8 mouse cellular contexts compared by ENCODE assay signal in genomic region chr16:31081125-31081664, GRCm38 (mm10). TPM values are rescaled to one million over a fixed set of nuclear protein-coding genes. Genes with fewer than 3 reads are reported as not detected.
DNase-seq lines count a peak whose midpoint lies in the region; ATAC-seq and TF ChIP-seq lines count a peak whose summit lies in the region.

Gene Xxylt1, minus strand, starts transcription at chr16:31081432.

- H3K4me3 ChIP-seq in G1E (ENCODE audit: low read depth, low read length): peak within 1 kb of the TSS; percentile 85
- H3K4me3 ChIP-seq in forebrain, embryonic 16.5 days (replicated peaks; ENCODE audit: low read length): peak within 1 kb of the TSS; percentile 89
- peak within 1 kb of the TSS; percentile 91 for H3K4me3 ChIP-seq in layer of hippocampus, adult 2 months
- peak within 1 kb of the TSS; percentile 75 for H3K4me3 ChIP-seq in lung, embryonic 14.5 days (ENCODE audit: low read depth, low read length)
- peak within 1 kb of the TSS; percentile 84 for H3K4me3 ChIP-seq in olfactory bulb, adult 2 months (ENCODE audit: insufficient read depth, low read depth, low read length)
- peak within 1 kb of the TSS; percentile 75 for H3K4me3 ChIP-seq in thymus, adult 2 months (ENCODE audit: control insufficient read depth, insufficient read depth, low read length)

- H3K4me2 ChIP-seq in forebrain, embryonic 16.5 days (ENCODE audit: low read length): peak within 1 kb of the TSS; percentile 94
- peak within 1 kb of the TSS; percentile 97 for H3K4me2 ChIP-seq in lung, embryonic 14.5 days

- peaks cover 21% of the 10 kb centered on the region for H3K4me1 ChIP-seq in G1E (ENCODE audit: insufficient read depth, low read depth, low read length)
- peaks cover 11% of the 10 kb centered on the region for H3K4me1 ChIP-seq in forebrain, embryonic 16.5 days (replicated peaks; ENCODE audit: control insufficient read depth, insufficient read depth, low read length)
- peaks cover 11% of the 10 kb centered on the region for H3K4me1 ChIP-seq in lung, embryonic 14.5 days (ENCODE audit: insufficient read depth)
- peaks cover 21% of the 10 kb centered on the region for H3K4me1 ChIP-seq in olfactory bulb, adult 2 months (ENCODE audit: control insufficient read depth, insufficient read depth, low read length)
- peaks cover 12% of the 10 kb centered on the region for H3K4me1 ChIP-seq in thymus, adult 2 months (replicated peaks; ENCODE audit: control insufficient read depth, insufficient read depth, low read length)

- peak; percentile 99 for DNase-seq in G1E (ENCODE audit: low spot score)
- peak; percentile 97 to 98 for DNase-seq in cerebellum, adult 18-20 months
- DNase-seq in heart, postnatal 36 days: peak; percentile 94 to 96
- DNase-seq in layer of hippocampus, adult 2 months (ENCODE audit: low spot score in 2 of 2): peak; percentile 93 to 95
- DNase-seq in lung, embryonic 14.5 days: peak; percentile 98
- peak; percentile 95 for DNase-seq in thymus, adult 2 months

- H3K27ac ChIP-seq in forebrain, embryonic 16.5 days (ENCODE audit: low read length): peak within 1 kb of the TSS; percentile 93
- peak within 1 kb of the TSS; percentile 89 for H3K27ac ChIP-seq in layer of hippocampus, adult 2 months
- H3K27ac ChIP-seq in lung, embryonic 14.5 days (ENCODE audit: low read depth): peak within 1 kb of the TSS; percentile 88
- peak within 1 kb of the TSS; percentile 43 for H3K27ac ChIP-seq in olfactory bulb, adult 2 months (ENCODE audit: insufficient read depth, low read depth, low read length)
- H3K27ac ChIP-seq in thymus, adult 2 months (ENCODE audit: control insufficient read depth, insufficient read depth, low read length): no peak within 1 kb of the TSS

- peak within 1 kb of the TSS; percentile 84 for H3K9ac ChIP-seq in forebrain, embryonic 16.5 days (replicated peaks; ENCODE audit: low read depth, low read length)
- H3K9ac ChIP-seq in lung, embryonic 14.5 days: peak within 1 kb of the TSS; percentile 71

- no peaks in the 10 kb centered on the region for H3K9me3 ChIP-seq in G1E (replicated peaks)
- H3K9me3 ChIP-seq in forebrain, embryonic 16.5 days (ENCODE audit: control insufficient read depth, low read length): no peaks in the 10 kb centered on the region
- H3K9me3 ChIP-seq in lung, embryonic 14.5 days (ENCODE audit: low read depth, low read length): no peaks in the 10 kb centered on the region

- WGBS in forebrain, embryonic 16.5 days: under 1% methylated on average over 54 of the region's 54 CpGs
- under 1% methylated on average over 54 of the region's 54 CpGs for WGBS in lung, embryonic 14.5 days
- under 1% methylated on average over 53 of the region's 54 CpGs for WGBS in olfactory bulb, adult 2 months
- WGBS in thymus, adult 2 months: under 1% methylated on average over 54 of the region's 54 CpGs

- peaks cover 29% of the 10 kb centered on the region for H3K36me3 ChIP-seq in G1E (replicated peaks)
- H3K36me3 ChIP-seq in forebrain, embryonic 16.5 days (ENCODE audit: control insufficient read depth, insufficient read depth): no peaks in the 10 kb centered on the region
- 0 out of 2 replicates have a peak, but pooled peaks cover 6% of the 10 kb centered on the region for H3K36me3 ChIP-seq in lung, embryonic 14.5 days (ENCODE audit: insufficient read depth)
- no peaks in the 10 kb centered on the region for H3K36me3 ChIP-seq in thymus, adult 2 months (ENCODE audit: control insufficient read depth, insufficient read depth, low read length)

- intact Hi-C loops in heart, postnatal 36 days (cut with DNase I): loop anchor here (2.0 to 5.0 kb wide), 3 partner anchors 116 to 274 kb away; no protein-coding TSS in a partner anchor

- TF ChIP-seq POLR2A in olfactory bulb, adult 2 months (IDR thresholded peaks at IDR 0.05; ENCODE audit: insufficient read depth, low read depth, low read length): peak; percentile 83
- peak; percentile 85 for TF ChIP-seq POLR2A in thymus, adult 2 months (IDR thresholded peaks at IDR 0.05; ENCODE audit: control insufficient read depth, extremely low read depth, insufficient read depth, low read length, poor library complexity)

- peak; percentile 79 for ATAC-seq in G1E (ENCODE audit: extremely low read depth, insufficient number of reproducible peaks, low FRiP score, poor library complexity, severe bottlenecking)
- peak; percentile 99 for ATAC-seq in forebrain, embryonic 16.5 days
- peak; percentile 99 for ATAC-seq in lung, embryonic 14.5 days (ENCODE audit: insufficient read depth)

- no peak for TF ChIP-seq CTCF in G1E (IDR thresholded peaks at IDR 0.05; ENCODE audit: low read depth, low read length)
- peak; percentile 58 for TF ChIP-seq CTCF in layer of hippocampus, adult 2 months (conservative IDR thresholded peaks at IDR 0.05)
- TF ChIP-seq CTCF in lung, embryonic 14.5 days (IDR thresholded peaks at IDR 0.05; ENCODE audit: low read depth): 0 out of 2 replicates have a peak, but pooled peaks have one; percentile 13
- 0 out of 2 replicates have a peak, but pooled peaks have one; percentile 49 for TF ChIP-seq CTCF in olfactory bulb, adult 2 months (IDR thresholded peaks at IDR 0.05; ENCODE audit: insufficient read depth, low read depth, low read length)
- peak; percentile 84 for TF ChIP-seq CTCF in thymus, adult 2 months (IDR thresholded peaks at IDR 0.05; ENCODE audit: borderline replicate concordance, control insufficient read depth, extremely low read depth, insufficient read depth, low read length, poor library complexity)

- H3K27me3 ChIP-seq in G1E (ENCODE audit: insufficient read depth, low read length): no peaks in the 10 kb centered on the region
- no peaks in the 10 kb centered on the region for H3K27me3 ChIP-seq in forebrain, embryonic 16.5 days (replicated peaks; ENCODE audit: control insufficient read depth, insufficient read depth, low read length)
- H3K27me3 ChIP-seq in lung, embryonic 14.5 days (ENCODE audit: insufficient read depth, low read length): no peaks in the 10 kb centered on the region
- no peaks in the 10 kb centered on the region for H3K27me3 ChIP-seq in thymus, adult 2 months (ENCODE audit: control insufficient read depth, insufficient read depth, low read length)

RNA-seq across cellular contexts. Expression of gene Xxylt1, which starts in this region (rescaled TPM):
- total RNA-seq in G1E (2014; fragmentation: Nextera tagmentation) (7.4 and 13.7 TPM in 2 replicates), G1E (2017) (5.6 and 5.9 TPM in 2 replicates)
- polyA plus RNA-seq in G1E (2012): 4.0 and 5.8 TPM in 2 replicates
- 9.6 and 9.7 TPM in 2 replicates for polyA plus RNA-seq in forebrain, embryonic 16.5 days (2015; fragmentation: Nextera tagmentation; extraction: Ambion mirVana)
- total RNA-seq in heart, postnatal 36 days (2021): 10 to 100 TPM; 11.6 to 12.5 TPM
- 10 to 100 TPM; 18.2 to 19.0 TPM for total RNA-seq in layer of hippocampus, adult 2 months (2021)
- polyA plus RNA-seq in lung, embryonic 14.5 days (2014; fragmentation: Nextera tagmentation; extraction: Ambion mirVana): 26.2 and 26.8 TPM in 2 replicates
- not detected in 2 replicates for polyA plus RNA-seq in olfactory bulb, adult 2 months (2012; ENCODE audit: insufficient read depth, insufficient read length, low replicate concordance, missing spikeins)
- 13.2 and 15.4 TPM in 2 replicates for polyA plus RNA-seq in thymus, adult 2 months (2012; rRNA removed)
